Mouse (Mus musculus): ENCODE results near the gene Tax1bp1. TPM values are rescaled to one million over a fixed set of nuclear protein-coding genes. Genes with fewer than 3 reads are reported as not detected.
A peak's percentile ranks its signal among the peaks of the same experiment; 100 is the strongest.

The Tax1bp1 gene
- polyA plus RNA-seq, 1 experiment from 2014 or later, result 159 TPM

- H3K27me3 ChIP-seq (ENCODE audit: control insufficient read depth, insufficient read depth, low read length), result no peaks in the 10 kb centered on the region
- WGBS, result 85% methylated on average over 1 of the region's 1 CpGs
Measured at GRCm38 (mm10) chr6:52699050-52699449, 14.5 kb upstream of the Tax1bp1 start.

GRCm38 (mm10) chr6:52699899-52700298 is 13.6 kb upstream of the Tax1bp1 start:
- no peak for DNase-seq (ENCODE audit: low spot score)
- H3K4me2 ChIP-seq (replicated peaks), result no peak overlapping the region
- no peak overlapping the region for H3K27ac ChIP-seq
- H3K27me3 ChIP-seq (ENCODE audit: control insufficient read depth, insufficient read depth, low read length), result no peaks in the 10 kb centered on the region
- no peaks in the 10 kb centered on the region for H3K36me3 ChIP-seq (replicated peaks; ENCODE audit: control insufficient read depth, insufficient read depth)
- H3K9ac ChIP-seq, result no peak overlapping the region
- H3K9me3 ChIP-seq (ENCODE audit: control insufficient read depth, low read length), result no peaks in the 10 kb centered on the region
- no peaks in the 10 kb centered on the region for H3K4me1 ChIP-seq (replicated peaks; ENCODE audit: control insufficient read depth, insufficient read depth, low read length)
- H3K4me3 ChIP-seq (replicated peaks; ENCODE audit: low read length), result no peak overlapping the region
- ATAC-seq (ENCODE audit: low FRiP score), result no peak
- WGBS, result 92% methylated on average over 4 of the region's 4 CpGs

More at GRCm38 (mm10) chr6:52699050-52699449, 14.5 kb upstream of the Tax1bp1 start:
- Histone ChIP-seq H3K27ac (no peak overlapping the region), H3K4me2 (replicated peaks) (no peak overlapping the region), H3K4me3 (replicated peaks; ENCODE audit: low read length) (no peak overlapping the region), H3K36me3 (replicated peaks; ENCODE audit: control insufficient read depth, insufficient read depth) (no peaks in the 10 kb centered on the region), H3K9me3 (ENCODE audit: control insufficient read depth, low read length) (no peaks in the 10 kb centered on the region), H3K4me1 (replicated peaks; ENCODE audit: control insufficient read depth, insufficient read depth, low read length) (no peaks in the 10 kb centered on the region), H3K9ac (no peak overlapping the region)
- ATAC-seq (ENCODE audit: low FRiP score) (no peak), DNase-seq (ENCODE audit: low spot score) (no peak)

GRCm38 (mm10) chr6:52703263-52703662 is 10.3 kb upstream of the Tax1bp1 start:
- Histone ChIP-seq H3K27me3 (ENCODE audit: control insufficient read depth, insufficient read depth, low read length) (no peaks in the 10 kb centered on the region), H3K4me3 (replicated peaks; ENCODE audit: low read length) (no peak overlapping the region), H3K9me3 (ENCODE audit: control insufficient read depth, low read length) (no peaks in the 10 kb centered on the region), H3K27ac (no peak overlapping the region), H3K4me2 (replicated peaks) (no peak overlapping the region), H3K9ac (no peak overlapping the region), H3K4me1 (replicated peaks; ENCODE audit: control insufficient read depth, insufficient read depth, low read length) (no peaks in the 10 kb centered on the region), H3K36me3 (replicated peaks; ENCODE audit: control insufficient read depth, insufficient read depth) (no peaks in the 10 kb centered on the region)
- whole genome bisulfite sequencing, result 90% methylated on average over 2 of the region's 2 CpGs
- ATAC-seq (ENCODE audit: low FRiP score) (no peak), DNase-seq (ENCODE audit: low spot score) (no peak)

GRCm38 (mm10) chr6:52705280-52705679 is 8.2 kb upstream of the Tax1bp1 start:
- Histone ChIP-seq H3K4me3 (replicated peaks; ENCODE audit: low read length) (no peak overlapping the region), H3K4me1 (replicated peaks; ENCODE audit: control insufficient read depth, insufficient read depth, low read length) (no peaks in the 10 kb centered on the region), H3K9me3 (ENCODE audit: control insufficient read depth, low read length) (no peaks in the 10 kb centered on the region), H3K27me3 (ENCODE audit: control insufficient read depth, insufficient read depth, low read length) (no peaks in the 10 kb centered on the region), H3K36me3 (replicated peaks; ENCODE audit: control insufficient read depth, insufficient read depth) (no peaks in the 10 kb centered on the region), H3K27ac (no peak overlapping the region), H3K9ac (no peak overlapping the region), H3K4me2 (replicated peaks) (no peak overlapping the region)
- ATAC-seq (ENCODE audit: low FRiP score) (no peak), DNase-seq (ENCODE audit: low spot score) (no peak)

DNA sequence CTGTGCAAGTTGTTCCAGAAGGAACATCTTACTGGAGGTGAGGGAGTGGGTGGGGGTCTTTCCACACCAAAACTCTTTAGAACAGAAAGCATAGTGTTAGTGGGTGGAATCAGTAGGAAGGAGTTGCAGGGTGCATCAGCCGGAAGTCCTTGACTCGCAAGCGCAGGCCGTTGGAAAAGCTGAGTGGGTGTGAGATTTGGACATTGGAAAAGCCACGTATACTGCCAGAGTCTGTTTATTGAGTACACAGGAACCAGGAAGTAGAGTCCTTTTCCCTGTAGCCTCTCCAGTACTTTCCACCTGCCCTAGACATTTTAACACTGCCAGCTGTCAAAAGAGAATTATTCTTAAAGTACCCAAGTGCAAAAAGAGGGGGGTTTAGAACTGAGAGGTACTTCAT is 5.7 kb upstream of the Tax1bp1 start:
- H3K9me3 ChIP-seq (ENCODE audit: control insufficient read depth, low read length), result no peaks in the 10 kb centered on the region
- H3K9ac ChIP-seq, result no peak overlapping the region
- no peaks in the 10 kb centered on the region for H3K36me3 ChIP-seq (replicated peaks; ENCODE audit: control insufficient read depth, insufficient read depth)
- no peaks in the 10 kb centered on the region for H3K4me1 ChIP-seq (replicated peaks; ENCODE audit: control insufficient read depth, insufficient read depth, low read length)
- H3K4me2 ChIP-seq (replicated peaks), result no peak overlapping the region
- no peak for ATAC-seq (ENCODE audit: low FRiP score)
- H3K27me3 ChIP-seq (ENCODE audit: control insufficient read depth, insufficient read depth, low read length), result no peaks in the 10 kb centered on the region
- no peak for DNase-seq (ENCODE audit: low spot score)
- 90% methylated on average over 5 of the region's 5 CpGs for WGBS
- no peak overlapping the region for H3K4me3 ChIP-seq (replicated peaks; ENCODE audit: low read length)
- H3K27ac ChIP-seq, result no peak overlapping the region

GRCm38 (mm10) chr6:52712563-52712962 is 966 bp upstream of the Tax1bp1 start:
- no peak for DNase-seq (ENCODE audit: low spot score)
- Histone ChIP-seq H3K4me2 (replicated peaks) (no peak overlapping the region), H3K4me1 (replicated peaks; ENCODE audit: control insufficient read depth, insufficient read depth, low read length) (peaks cover 11% of the 10 kb centered on the region), H3K27ac (no peak overlapping the region), H3K36me3 (replicated peaks; ENCODE audit: control insufficient read depth, insufficient read depth) (no peaks in the 10 kb centered on the region), H3K4me3 (replicated peaks; ENCODE audit: low read length) (no peak overlapping the region), H3K9me3 (ENCODE audit: control insufficient read depth, low read length) (no peaks in the 10 kb centered on the region), H3K9ac (no peak overlapping the region), H3K27me3 (ENCODE audit: control insufficient read depth, insufficient read depth, low read length) (no peaks in the 10 kb centered on the region)
- ATAC-seq (ENCODE audit: low FRiP score), result no peak
- 83% methylated on average over 2 of the region's 2 CpGs for WGBS

- no peaks in the 10 kb centered on the region for H3K9me3 ChIP-seq (ENCODE audit: control insufficient read depth, low read length)
- ATAC-seq (ENCODE audit: low FRiP score) (peak; percentile 77), DNase-seq (ENCODE audit: low spot score) (peak; percentile 63)
- peak overlapping the region; percentile 72 for H3K4me2 ChIP-seq (replicated peaks)
- H3K9ac ChIP-seq, result peak overlapping the region; percentile 87
- H3K27ac ChIP-seq, result peak overlapping the region; percentile 89
- under 1% methylated on average over 52 of the region's 52 CpGs for WGBS
- no peaks in the 10 kb centered on the region for H3K36me3 ChIP-seq (replicated peaks; ENCODE audit: control insufficient read depth, insufficient read depth)
- H3K4me1 ChIP-seq (replicated peaks; ENCODE audit: control insufficient read depth, insufficient read depth, low read length), result peaks cover 11% of the 10 kb centered on the region
- H3K27me3 ChIP-seq (ENCODE audit: control insufficient read depth, insufficient read depth, low read length), result no peaks in the 10 kb centered on the region
- peak overlapping the region; percentile 82 for H3K4me3 ChIP-seq (replicated peaks; ENCODE audit: low read length)
Measured at GRCm38 (mm10) chr6:52713897-52714509, 474 bp downstream of the Tax1bp1 start.

GRCm38 (mm10) chr6:52717493-52718192 is 4.1 kb downstream of the Tax1bp1 start:
- no peaks in the 10 kb centered on the region; the same call in 1 of the 2 replicates for H3K36me3 ChIP-seq (replicated peaks; ENCODE audit: control insufficient read depth, insufficient read depth)
- peaks cover 11% of the 10 kb centered on the region for H3K4me1 ChIP-seq (replicated peaks; ENCODE audit: control insufficient read depth, insufficient read depth, low read length)
- H3K27ac ChIP-seq, result no peak overlapping the region
- ATAC-seq (ENCODE audit: low FRiP score) (no peak), DNase-seq (ENCODE audit: low spot score) (no peak)
- WGBS, result 85% methylated on average over 5 of the region's 5 CpGs
- H3K27me3 ChIP-seq (ENCODE audit: control insufficient read depth, insufficient read depth, low read length), result no peaks in the 10 kb centered on the region
- no peak overlapping the region for H3K4me3 ChIP-seq (replicated peaks; ENCODE audit: low read length)
- H3K9ac ChIP-seq, result no peak overlapping the region
- H3K4me2 ChIP-seq (replicated peaks), result no peak overlapping the region
- H3K9me3 ChIP-seq (ENCODE audit: control insufficient read depth, low read length), result no peaks in the 10 kb centered on the region

DNA sequence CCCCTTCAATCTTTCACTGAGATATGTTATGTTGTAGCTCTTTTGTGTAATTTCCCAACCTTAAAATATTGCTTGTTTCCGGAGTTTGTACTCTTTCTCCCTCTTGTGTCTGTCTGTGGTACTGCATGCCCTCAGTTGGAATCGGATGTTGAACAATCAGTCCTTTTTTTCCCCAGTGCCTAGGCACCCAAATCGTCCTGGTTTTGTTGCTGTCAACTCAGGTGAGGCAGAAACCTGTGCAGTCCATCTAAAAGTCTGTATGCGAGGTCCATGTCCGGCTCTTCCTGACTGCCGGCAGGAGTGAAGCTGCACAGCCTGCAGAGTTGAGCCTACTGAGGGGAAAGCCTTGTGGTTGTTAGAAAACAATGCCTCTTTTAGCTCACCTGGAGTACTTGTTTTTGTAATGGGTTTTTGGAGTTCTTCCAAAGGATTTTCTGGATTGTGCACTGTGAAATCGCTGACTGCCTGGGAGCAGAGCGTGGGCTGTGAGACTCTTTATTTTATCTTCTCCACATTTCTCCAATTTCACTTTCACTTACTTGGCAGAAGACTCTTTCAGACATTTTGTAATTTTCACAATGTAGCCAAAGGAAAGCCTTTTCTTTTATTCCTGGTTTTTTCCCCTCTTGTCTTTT is 11.4 kb downstream of the Tax1bp1 start:
- Histone ChIP-seq H3K27me3 (ENCODE audit: control insufficient read depth, insufficient read depth, low read length) (no peaks in the 10 kb centered on the region), H3K4me1 (replicated peaks; ENCODE audit: control insufficient read depth, insufficient read depth, low read length) (no peaks in the 10 kb centered on the region), H3K27ac (no peak overlapping the region), H3K4me3 (replicated peaks; ENCODE audit: low read length) (no peak overlapping the region), H3K36me3 (replicated peaks; ENCODE audit: control insufficient read depth, insufficient read depth) (peaks cover 27% of the 10 kb centered on the region), H3K9ac (no peak overlapping the region), H3K4me2 (replicated peaks) (no peak overlapping the region), H3K9me3 (ENCODE audit: control insufficient read depth, low read length) (no peaks in the 10 kb centered on the region)
- peak; percentile 79 for DNase-seq (ENCODE audit: low spot score)
- WGBS, result 67% methylated on average over 8 of the region's 8 CpGs
- ATAC-seq (ENCODE audit: low FRiP score), result no peak

Measured in hindbrain, embryonic 14.5 days (tissue).